Mouse (Mus musculus): ENCODE measurements around the gene Krt2.

DNA sequence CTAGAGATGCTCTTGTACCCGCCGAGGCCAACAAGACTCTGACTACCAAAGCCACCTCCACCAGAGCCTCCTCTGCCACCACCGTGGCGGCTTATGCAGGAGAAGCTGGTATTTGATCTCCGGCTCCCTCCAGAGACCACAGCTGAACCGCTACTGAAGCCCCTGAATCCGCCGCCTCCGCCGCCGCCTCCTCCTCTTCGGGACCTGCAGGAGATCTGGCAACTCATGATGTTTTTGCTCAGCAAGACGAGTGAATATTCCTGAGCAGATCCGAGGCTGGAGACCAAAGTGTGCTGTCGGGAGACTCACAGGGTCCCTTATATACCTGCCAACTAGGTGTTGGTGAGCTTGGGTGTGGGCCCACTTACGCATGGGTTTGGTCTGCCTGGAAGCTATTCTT is at the start of gene Krt2:
- TF ChIP-seq CTCF (IDR thresholded peaks at IDR 0.05; ENCODE audit: low read depth, low read length), result no peak
- no peak for TF ChIP-seq POLR2A (IDR thresholded peaks at IDR 0.05; ENCODE audit: insufficient read depth, low read length)
- TF ChIP-seq EP300 (IDR thresholded peaks at IDR 0.05; ENCODE audit: insufficient read depth, low read depth, low read length), result no peak

All from ES-Bruce4 (cell line).